Mouse (Mus musculus) limb, embryonic 12.5 days (tissue): ENCODE measurements at regions not wholly inside any gene's neighbourhood (a gene's known extent, or its start where the extent isn't known, plus 50 kb on each side); places are given as distances from the start of the nearest gene placed in this dataset.

ENCODE experiments used
- ATAC-seq: fragments of 200-750 bp; cut with Nextera tagmentation; 2 replicates; pipeline ENCODE4 v1.8.0; 2017; ENCODE audit warnings: low read depth, moderate TSS enrichment; ENCODE audit not compliant: insufficient number of reproducible peaks, insufficient read depth, low FRiP score, low TSS enrichment
- H3K27ac ChIP-seq: fragments of 300-500 bp; sonication (generic); 2 replicates; pipeline ENCODE4 v1.5.1; 2016; ENCODE audit warnings: mild to moderate bottlenecking, moderate library complexity
- H3K27me3 ChIP-seq: fragments of 300-500 bp; sonication (generic); 2 replicates; pipeline ENCODE4 v1.6.1; 2016; ENCODE audit warnings: mild to moderate bottlenecking, moderate library complexity
- H3K36me3 ChIP-seq: fragments of 300-500 bp; sonication (generic); 2 replicates; pipeline ENCODE4 v1.6.1; 2016; ENCODE audit warnings: mild to moderate bottlenecking, moderate library complexity
- H3K4me1 ChIP-seq: fragments of 300-500 bp; sonication (generic); replicated peaks from 2 replicates; pipeline ENCODE4 v1.6.1; 2016
- H3K4me2 ChIP-seq: fragments of 300-500 bp; sonication (generic); 2 replicates; pipeline ENCODE4 v1.6.1; 2016; ENCODE audit warnings: mild to moderate bottlenecking, moderate library complexity
- H3K4me3 ChIP-seq: fragments of 300-500 bp; sonication (generic); replicated peaks from 2 replicates; pipeline ENCODE4 v1.5.1; 2016; ENCODE audit warnings: mild to moderate bottlenecking
- H3K9ac ChIP-seq: fragments of 300-500 bp; sonication (generic); replicated peaks from 2 replicates; pipeline ENCODE4 v1.6.1; 2016; ENCODE audit warnings: mild to moderate bottlenecking, moderate library complexity
- H3K9me3 ChIP-seq: fragments of 300-500 bp; sonication (generic); 2 replicates; pipeline ENCODE4 v1.6.1; 2016; ENCODE audit warnings: mild to moderate bottlenecking, moderate library complexity
- WGBS: fragments of 180-500 bp; shearing (Covaris S2); methylation state at CpG from one replicate; pipeline ENCODE4 v1.1.7; 2016; 5-methylcytosine and 5-hydroxymethylcytosine counted together

DNA sequence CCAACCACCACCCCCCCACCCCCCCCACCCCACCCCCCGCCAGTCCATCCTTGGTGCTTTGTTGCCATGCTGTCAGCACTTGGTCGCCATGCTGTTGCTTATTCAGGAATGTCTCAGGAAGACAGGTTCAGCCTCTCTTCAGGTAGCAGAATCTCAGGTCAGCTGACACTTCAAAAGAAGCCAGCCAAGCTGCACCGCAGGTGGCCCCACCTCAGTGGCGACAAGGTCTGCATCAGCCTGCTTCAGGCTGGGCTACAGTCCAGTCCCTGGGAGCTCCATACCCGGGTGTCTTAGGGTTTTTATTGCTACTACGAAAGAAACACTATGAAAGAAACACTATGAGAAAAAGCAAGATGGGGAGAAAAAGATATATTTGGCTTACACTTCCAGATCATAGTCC, 82.4 kb upstream of the Cop1 start:
- no peaks in the 10 kb centered on the region for H3K27me3 ChIP-seq
- H3K36me3 ChIP-seq = no peaks in the 10 kb centered on the region
- H3K9me3 ChIP-seq = no peaks in the 10 kb centered on the region
- ATAC-seq = no peak
- H3K4me2 ChIP-seq = no peak overlapping the region
- 28% methylated on average over 6 of the region's 6 CpGs for WGBS
- H3K4me3 ChIP-seq = no peak overlapping the region
- no peak overlapping the region for H3K27ac ChIP-seq
- H3K9ac ChIP-seq = no peak overlapping the region
- no peaks in the 10 kb centered on the region; the same call in 1 of the 2 replicates for H3K4me1 ChIP-seq

DNA sequence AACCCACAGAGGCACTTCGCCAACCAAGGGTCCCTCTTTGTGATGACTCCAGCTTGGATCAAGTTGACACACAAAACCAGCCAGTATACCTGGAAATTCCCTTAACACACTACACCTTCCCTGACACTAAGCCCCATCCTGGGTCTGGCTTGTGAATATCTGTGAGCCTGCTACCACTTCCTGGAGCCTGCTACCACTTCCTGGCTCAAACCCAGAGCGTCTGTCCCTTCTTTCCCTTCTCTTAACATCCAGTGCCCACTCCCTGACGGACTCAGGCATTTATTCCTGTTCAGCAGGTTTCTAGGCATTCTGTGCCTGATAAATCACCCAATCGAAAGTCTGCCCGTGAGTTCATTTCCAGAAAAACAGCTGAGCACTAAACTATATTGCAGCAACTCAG, 81.8 kb upstream of the Cop1 start:
- no peak overlapping the region for H3K4me2 ChIP-seq
- H3K9me3 ChIP-seq = no peaks in the 10 kb centered on the region
- no peak for ATAC-seq
- no peaks in the 10 kb centered on the region for H3K36me3 ChIP-seq
- no peaks in the 10 kb centered on the region for H3K27me3 ChIP-seq
- no peak overlapping the region for H3K4me3 ChIP-seq
- no peak overlapping the region for H3K9ac ChIP-seq
- no peaks in the 10 kb centered on the region; the same call in 1 of the 2 replicates for H3K4me1 ChIP-seq
- 71% methylated on average over 5 of the region's 5 CpGs for WGBS
- no peak overlapping the region for H3K27ac ChIP-seq

DNA sequence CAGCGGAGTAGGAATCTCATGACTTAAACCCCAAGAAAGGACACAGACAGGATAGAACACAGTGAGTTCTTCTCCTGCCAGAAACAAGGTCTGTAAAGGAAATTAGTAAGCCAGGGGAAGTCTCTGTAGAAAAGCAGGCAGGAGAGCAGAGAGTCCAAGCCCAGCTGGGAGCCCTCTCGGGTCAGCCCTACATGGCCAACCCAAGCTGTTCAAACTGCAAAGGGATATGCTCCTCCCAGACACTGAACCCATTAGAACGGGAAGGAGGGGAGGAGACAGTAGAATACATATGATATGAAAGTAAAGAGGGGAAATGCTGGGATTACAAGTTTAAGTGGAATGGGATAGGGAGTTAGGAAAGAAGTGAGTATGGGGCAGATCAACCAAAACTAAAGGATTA, 75.7 kb upstream of the Cop1 start:
- Histone ChIP-seq H3K9ac (no peak overlapping the region), H3K36me3 (no peaks in the 10 kb centered on the region), H3K4me1 (no peaks in the 10 kb centered on the region), H3K27me3 (no peaks in the 10 kb centered on the region), H3K4me3 (no peak overlapping the region), H3K9me3 (no peaks in the 10 kb centered on the region), H3K27ac (no peak overlapping the region), H3K4me2 (no peak overlapping the region)
- WGBS = 60% methylated on average over 3 of the region's 3 CpGs
- ATAC-seq = no peak

DNA sequence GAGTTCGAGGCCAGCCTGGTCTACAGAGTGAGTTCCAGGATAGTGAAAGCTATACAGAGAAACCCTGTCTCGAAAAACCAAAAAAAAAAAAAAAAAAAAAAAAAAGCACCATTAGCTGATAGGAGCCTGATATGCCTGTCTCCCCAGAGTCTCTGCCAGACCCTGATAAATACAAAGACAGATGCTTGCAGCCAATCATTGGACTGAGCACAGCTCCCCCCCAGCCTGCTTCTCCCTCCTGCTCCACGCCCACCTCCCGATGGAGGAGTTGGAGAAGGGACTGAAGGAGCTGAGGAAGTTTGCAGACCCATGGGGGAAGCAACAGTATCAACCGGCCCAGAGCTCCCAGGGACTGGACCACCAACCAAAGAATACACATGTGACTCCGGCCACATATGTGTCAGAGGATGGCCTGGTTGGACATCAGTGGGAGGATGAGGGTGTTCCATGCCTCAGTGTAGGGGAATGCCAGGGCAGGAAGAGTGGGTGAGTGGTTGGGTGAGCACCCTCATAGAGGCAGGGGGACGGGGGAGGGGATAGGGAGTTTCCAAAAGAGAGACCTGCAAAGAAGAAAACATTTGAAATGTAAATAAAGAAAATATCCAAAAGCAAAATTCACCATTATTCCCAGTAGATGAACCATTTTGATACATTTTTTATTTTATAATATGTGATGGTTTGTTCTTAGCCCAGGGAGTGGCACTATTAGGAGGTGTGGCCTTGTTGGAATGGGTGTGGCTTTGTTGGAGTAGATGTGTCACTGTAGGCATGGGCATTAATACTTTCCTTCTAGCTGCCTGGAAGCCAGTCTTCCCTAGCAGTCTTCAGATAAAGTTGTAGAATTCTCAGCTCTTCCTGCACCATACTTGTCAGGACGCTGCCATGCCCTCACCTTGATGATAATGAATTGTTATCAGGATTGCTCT, 71.8 kb upstream of the Cop1 start:
- 84% methylated on average over 8 of the region's 8 CpGs for WGBS
- Histone ChIP-seq H3K9ac (no peak overlapping the region), H3K36me3 (no peaks in the 10 kb centered on the region), H3K4me3 (no peak overlapping the region), H3K27ac (no peak overlapping the region), H3K4me2 (no peak overlapping the region), H3K27me3 (no peaks in the 10 kb centered on the region), H3K9me3 (no peaks in the 10 kb centered on the region), H3K4me1 (peaks cover 9% of the 10 kb centered on the region; the same call in 1 of the 2 replicates)
- ATAC-seq = no peak

DNA sequence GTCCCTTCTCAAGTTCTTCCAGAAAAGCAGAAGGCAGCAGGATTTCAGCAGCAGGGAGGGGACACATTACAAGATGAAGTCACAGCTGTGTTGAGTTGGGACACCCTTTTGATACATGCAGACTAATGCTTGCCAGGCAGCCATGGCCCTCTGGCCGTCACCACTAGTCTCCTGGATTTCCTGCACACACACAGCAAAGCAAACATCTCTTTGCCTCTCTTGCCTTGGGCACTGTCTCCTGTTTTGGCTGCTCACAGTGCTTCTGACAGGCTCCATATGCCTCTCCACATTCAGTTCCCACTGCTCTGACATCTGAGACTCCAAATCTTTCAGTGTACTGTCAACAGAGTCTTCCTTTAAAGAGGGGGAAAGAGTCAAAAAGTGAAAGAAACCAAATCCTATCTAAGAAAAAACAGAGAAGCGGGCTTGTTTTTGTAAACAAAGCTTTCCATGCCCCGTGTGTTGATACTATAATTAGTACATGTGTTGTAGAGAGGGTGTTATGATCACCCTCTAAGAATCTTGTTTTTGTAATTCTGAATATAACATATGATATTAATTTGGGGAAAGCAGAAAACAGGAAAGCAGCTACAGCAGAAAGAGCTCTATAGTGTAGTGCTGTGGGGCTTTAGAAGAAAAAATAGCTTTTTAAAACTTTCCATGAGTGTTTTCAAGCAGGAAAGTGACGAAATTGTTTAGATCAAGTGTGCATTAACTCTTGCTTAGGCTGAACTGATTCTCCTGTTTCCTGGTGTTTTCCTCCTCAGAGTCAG, 68.8 kb upstream of the Cop1 start:
- Histone ChIP-seq H3K9ac (no peak overlapping the region), H3K4me1 (peaks cover 9% of the 10 kb centered on the region; the same call in 1 of the 2 replicates), H3K27ac (peak overlapping the region; percentile 26; the same call in 1 of the 2 replicates), H3K9me3 (no peaks in the 10 kb centered on the region), H3K4me2 (no peak overlapping the region), H3K4me3 (no peak overlapping the region), H3K27me3 (no peaks in the 10 kb centered on the region), H3K36me3 (no peaks in the 10 kb centered on the region)
- WGBS = 41% methylated on average over 4 of the region's 4 CpGs
- no peak for ATAC-seq

DNA sequence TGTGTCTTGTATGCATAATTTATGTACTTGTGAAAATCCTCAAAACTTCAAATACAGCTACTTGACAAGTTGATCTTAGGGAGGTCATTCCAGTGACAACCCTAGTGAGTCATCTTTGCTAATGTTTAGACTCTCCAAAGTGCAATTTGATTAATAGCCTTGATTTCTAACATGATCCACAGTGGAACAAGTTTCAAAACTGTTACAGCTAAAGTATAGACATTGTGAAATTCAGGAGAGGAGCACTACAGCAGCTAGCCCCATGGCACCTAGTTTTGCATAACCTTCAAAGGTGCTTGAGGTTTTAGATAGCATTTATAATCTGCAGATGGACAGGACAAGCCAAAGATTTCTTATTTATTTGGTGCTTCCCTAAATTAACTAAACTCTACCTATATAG, 50.1 kb upstream of the Cop1 start:
- Histone ChIP-seq H3K4me1 (no peaks in the 10 kb centered on the region), H3K27ac (no peak overlapping the region), H3K27me3 (no peaks in the 10 kb centered on the region), H3K9ac (no peak overlapping the region), H3K36me3 (no peaks in the 10 kb centered on the region), H3K4me2 (no peak overlapping the region), H3K9me3 (no peaks in the 10 kb centered on the region), H3K4me3 (no peak overlapping the region)
- ATAC-seq = no peak
